Mouse (Mus musculus) frontal cortex, adult 2 months (tissue): ENCODE data around the gene Mark2. TPM values are rescaled to one million over a fixed set of nuclear protein-coding genes. Genes with fewer than 3 reads are reported as not detected.

ENCODE experiments used
- DNase-seq, 2 experiments: peaks; one replicate each; pipeline ENCODE4 v3.0.0; 2022; ENCODE audit warnings: low spot score in 1 of 2; ENCODE audit errors: extremely low spot score in 1 of 2
- polyA plus RNA-seq: library from polyadenylated mRNA; depleted of rRNA; stranded (reverse); fragments of >200 nt; gene quantifications from 2 replicates; pipeline ENCODE4 v1.2.3, GENCODE M21; 2012

Gene Mark2
- polyA plus RNA-seq, 1 experiment: 105 TPM

- peak in 1 of 2 experiments; percentile 76 for DNase-seq
Measured at GRCm38 (mm10) chr19:7268722-7269090, 73.0 kb downstream of the Mark2 start.

DNA sequence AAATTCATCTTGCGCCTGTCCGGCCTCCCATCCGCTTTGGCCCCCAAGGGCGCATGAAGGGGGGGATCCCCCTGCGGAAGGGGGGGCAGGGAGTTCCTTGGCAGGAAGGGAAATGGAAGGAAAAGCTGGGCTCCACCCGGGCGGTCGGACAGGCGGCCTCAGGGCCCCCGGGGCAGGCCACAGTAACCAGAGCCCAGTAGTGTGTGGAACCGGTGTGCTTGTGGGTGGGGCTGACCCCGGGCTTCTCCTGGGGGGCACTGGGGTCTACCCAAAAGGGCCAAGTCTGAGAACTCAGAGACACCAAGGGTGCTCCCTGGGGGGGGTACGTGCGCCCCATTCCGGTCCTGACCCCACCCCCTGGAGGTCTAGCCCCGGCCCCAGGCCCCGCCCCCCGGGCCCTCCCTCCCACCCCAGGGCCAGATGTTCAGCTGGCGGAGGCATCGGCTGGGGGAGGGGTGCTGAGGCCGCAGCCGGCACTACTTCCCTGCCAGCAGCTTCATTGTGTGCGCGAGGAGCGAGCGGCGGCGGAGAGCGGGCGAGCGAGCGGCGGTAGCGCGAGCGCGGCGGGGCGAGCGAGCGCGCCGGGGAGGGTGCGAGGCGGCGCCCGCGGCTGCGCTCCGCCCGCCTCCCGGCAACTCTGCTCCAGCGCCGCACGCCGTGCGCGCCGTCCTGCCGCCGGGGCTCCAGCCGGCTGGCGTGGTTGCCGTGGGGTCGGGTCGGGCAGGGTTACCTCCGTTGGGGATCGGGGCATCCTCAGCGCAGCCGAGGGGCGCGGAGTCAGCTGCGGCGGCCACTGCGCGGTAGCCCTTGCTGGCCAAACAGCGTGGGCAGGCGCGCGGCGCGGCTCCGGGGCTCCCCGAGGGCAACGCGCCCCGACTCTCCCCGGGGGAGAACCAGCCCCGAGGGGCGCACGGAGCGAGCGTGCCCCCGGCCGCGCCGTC, 73.6 kb downstream of the Mark2 start:
- peak in 1 of 2 experiments; percentile 75 for DNase-seq

GRCm38 (mm10) chr19:7267091-7267741, 74.4 kb downstream of the Mark2 start, which contains the start of gene Rcor2:
Gene Rcor2, plus strand, starts transcription at chr19:7267325.
- DNase-seq: no peak

GRCm38 (mm10) chr19:7266421-7266831, 75.2 kb downstream of the Mark2 start:
- DNase-seq: no peak

GRCm38 (mm10) chr19:7265478-7266191, 76.0 kb downstream of the Mark2 start:
- no peak for DNase-seq

DNA sequence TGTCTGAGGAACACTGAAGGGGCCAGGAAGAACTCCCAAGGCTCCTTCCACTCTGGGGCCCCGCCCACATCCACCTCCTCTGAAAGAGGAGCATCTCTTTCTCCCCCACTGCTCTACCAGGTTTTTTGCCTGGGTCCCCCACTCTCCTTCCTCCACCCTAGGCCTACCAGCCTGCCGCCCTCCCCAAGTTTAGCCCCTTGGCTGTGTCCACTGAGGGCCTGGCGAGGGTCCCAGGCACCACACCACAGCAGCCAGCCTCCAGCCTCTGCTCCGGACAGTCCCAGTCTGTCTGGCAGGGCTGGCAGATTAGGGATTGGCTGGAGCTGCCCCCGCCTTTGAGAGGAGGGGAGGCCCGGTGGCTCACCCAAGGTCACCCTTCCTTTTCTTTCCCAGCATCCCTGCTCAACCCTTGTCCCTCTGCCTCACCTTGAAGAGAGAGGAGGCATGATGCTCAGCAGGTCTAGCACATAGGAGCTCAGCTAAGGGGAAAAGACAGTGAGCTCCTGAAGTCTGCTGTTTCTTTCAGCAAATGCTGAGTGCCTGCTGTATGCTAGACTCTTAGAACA, 76.8 kb downstream of the Mark2 start:
- DNase-seq: no peak

DNA sequence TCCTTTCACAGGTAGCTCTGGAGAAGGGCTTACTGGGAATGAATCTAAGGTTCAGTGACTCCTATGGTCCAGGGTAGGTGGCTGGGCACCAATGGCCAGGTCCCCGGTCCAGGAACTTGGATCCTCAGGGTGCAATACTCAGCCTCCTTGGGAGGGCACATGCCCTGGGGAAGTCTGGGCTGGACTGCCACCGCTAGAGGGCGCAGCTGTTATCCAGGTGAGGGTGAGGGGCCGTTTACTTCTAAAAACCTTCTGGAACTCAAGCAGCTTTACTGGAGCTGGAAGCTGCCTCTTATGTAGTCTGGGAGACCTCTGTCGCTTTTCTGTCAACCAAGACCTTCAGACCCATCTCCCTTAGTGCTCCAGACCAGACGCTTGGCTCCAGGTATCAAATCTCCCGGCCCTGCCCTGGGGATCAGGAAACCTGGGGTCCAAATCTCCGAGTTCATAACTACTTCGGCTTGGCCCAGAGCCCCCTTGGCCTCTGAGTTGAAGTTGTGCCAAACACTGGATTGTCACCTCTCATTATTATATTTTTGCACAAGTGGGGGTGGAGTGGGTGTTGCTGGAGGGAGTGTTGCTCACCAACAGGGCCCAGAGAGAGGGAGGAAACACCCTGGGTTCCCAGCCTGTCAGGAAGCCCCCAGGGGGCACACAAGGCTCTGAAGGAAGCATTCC, 77.4 kb downstream of the Mark2 start:
- DNase-seq: peak in 1 of 2 experiments; percentile 88

- no peak for DNase-seq
Measured at GRCm38 (mm10) chr19:7262592-7262991, 79.1 kb downstream of the Mark2 start.

DNA sequence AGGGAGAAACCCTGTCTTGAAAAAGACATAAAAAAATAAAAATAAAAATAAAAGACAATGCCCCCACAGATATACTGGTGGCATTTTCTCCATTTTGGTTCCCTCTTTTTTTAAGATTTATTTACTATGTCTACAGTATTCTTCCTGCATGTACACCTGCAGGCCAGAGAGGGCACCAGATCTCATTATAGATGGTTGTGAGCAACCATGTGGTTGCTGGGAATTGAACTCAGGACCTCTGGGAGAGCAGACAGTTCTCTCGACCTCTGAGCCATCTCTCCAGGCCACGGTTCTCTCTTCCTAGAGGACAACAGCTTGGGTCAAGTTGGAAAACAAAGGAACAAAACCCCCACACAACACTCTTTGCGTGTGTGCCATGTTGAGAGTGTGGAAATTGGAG, 79.7 kb downstream of the Mark2 start:
- DNase-seq: no peak

GRCm38 (mm10) chr19:7261476-7261875, 80.2 kb downstream of the Mark2 start:
- DNase-seq: no peak

GRCm38 (mm10) chr19:7257881-7258280, 83.8 kb downstream of the Mark2 start:
- DNase-seq: no peak

GRCm38 (mm10) chr19:7246021-7246420, 95.6 kb downstream of the Mark2 start:
- DNase-seq: no peak

DNA sequence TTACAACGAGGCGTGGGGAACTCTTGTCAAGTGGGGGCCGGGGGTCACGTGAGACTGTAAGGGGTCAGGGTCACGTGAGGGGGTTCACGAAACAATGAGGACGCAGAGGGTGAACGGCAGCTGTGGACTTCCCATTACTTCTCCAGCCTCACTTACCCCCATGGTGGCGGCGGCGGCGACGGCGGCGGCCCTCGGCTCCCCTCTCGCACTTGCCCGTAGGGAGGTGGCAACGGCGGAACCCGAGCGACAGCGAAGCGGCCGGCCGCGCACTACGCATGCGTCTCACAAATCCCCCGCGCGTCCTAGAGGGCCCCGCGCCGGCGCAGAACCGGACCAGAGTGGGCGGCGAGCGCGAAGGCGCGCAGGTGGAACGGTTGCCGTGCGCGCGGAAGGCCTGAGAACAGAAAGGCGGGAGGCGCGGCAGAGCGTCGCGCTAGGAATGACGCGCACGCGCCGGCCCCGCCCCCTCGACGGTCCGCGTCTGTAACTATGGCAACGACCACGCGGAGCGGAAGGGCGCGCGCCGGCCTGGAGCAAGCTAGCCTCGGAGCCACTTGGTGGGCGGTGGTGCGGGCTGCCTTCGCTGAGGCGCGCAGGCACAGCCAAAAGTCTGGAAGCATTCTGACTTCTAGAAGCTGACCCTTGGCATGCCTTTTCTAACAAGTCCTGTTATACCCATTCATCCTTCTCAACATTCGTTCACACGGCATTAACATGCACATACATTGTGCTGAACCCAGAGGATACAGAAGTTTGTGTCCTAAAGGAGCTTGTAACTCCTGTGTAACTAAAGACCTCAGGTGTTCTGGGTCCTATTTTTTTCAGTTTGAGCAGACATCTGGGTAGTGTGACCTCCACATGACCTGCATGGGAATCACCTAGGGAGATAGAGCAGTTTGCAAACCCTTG, 100.6 kb downstream of the Mark2 start, which contains the start of gene Naa40:
Gene Naa40, minus strand, starts transcription at position 402 of the 909 bp plus-strand sequence.
- DNase-seq: peak; percentile 83 to 92

DNA sequence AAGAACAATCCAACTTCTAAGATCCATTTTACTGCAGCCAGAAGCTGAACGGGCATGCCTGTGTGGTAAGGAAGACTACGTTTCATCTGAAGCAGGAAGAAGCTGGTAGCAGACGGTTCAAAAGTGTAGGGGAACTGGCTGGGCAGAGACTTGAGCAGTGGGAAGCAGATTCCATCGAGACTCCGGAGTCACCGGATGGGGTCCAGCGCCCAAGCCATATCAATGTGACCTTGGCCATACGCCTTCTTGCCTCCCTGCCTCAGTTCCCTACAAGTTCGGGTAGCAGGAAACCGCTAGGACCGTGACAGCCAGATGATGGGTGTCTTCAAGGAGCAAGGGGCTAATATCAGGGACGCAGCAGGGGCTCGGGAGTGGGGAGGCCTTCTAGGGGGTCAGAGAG, 101.4 kb downstream of the Mark2 start:
- no peak for DNase-seq

- DNase-seq: no peak
Measured at GRCm38 (mm10) chr19:7239574-7239973, 102.1 kb downstream of the Mark2 start.

DNA sequence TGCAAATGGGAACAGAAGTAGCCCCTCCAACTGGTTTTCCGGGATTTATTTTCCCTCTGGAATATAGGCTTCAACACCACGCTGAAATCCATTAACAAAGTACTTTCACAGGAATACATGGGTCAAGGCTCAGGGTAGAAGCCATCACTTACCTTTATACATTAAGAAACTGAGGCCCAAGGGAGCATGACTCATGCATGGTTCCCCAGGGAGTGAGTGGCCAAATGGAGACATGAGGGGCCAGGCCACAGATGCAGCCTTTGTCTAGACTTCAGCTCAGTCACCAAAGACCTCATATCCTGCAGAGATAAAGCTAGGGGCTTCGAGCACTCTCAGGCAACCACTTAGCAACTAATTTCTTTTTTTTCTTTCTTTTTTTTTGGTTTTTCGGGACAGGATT, 104.9 kb downstream of the Mark2 start:
- no peak for DNase-seq

DNA sequence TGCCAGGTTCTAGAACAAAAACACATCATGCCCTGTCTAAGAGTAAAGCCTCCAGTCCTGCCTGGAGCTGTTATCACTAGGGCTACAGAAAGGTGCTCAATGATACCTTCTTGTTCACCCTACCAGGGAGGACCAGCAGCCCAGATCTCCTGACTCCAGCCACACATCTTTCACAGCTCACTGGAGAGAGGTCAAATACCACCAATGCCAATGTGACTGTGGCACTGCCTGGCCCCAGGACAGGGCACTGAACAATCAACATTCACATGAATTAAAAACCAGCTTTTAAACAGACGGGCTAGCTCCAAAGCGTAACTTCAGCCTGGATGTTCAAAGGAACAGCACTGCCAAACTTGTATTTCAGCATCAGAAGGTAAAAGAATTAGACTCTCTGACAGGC, 105.6 kb downstream of the Mark2 start:
- no peak for DNase-seq

DNA sequence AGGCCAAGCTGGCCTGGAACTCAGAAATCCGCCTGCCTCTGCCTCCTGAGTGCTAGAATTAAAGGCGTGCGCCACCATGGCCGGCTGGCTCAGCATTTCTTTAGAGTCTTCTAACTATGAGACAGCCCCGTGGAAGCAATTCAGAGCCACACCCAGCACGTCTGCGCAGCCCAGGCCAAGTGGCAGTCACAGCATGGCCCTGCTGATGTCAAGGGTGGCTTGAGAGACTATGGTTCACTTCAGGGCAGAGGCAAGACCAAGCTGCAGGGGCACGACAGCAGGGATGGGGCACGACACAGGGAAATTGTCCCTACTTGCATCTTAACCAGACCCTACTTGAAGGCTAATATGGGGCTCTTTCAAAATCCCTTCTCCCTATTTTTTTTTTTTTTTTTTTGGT, 106.2 kb downstream of the Mark2 start:
- DNase-seq: no peak
